Mouse (Mus musculus): Measurements from ENCODE around the gene Bhmt2. TPM values are rescaled to one million over a fixed set of nuclear protein-coding genes. Genes with fewer than 3 reads are reported as not detected.

The Bhmt2 gene
- polyA plus RNA-seq, 1 experiment from 2014 or later = not detected

DNA sequence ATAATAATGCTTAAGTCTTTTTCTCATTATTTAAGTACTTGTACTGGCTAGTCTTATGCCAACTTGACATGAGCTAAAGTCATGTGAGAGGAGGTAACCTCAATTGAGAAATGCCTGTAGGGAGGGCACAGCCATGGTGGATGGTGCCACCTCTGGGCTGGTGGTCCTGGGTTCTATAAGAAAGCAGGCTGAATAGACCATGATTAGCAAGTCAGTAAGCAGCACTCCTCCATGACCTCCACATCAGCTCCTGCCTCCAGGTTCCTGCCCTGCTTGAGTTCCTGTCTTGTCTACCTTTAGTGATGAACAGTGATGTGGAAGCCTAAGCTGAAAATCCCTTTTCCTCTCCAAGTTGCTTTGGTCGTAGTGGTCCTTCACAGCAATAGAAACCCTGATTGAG lies 16.7 kb upstream of the Bhmt2 start:
- ATAC-seq (replicated peaks; ENCODE audit: insufficient number of reproducible peaks, insufficient read depth, low FRiP score, low read depth) = no peak
- Histone ChIP-seq H3K4me1 (replicated peaks) (no peaks in the 10 kb centered on the region), H3K4me2 (no peak overlapping the region), H3K9ac (no peak overlapping the region), H3K4me3 (no peak overlapping the region), H3K27ac (no peak overlapping the region), H3K9me3 (replicated peaks) (no peaks in the 10 kb centered on the region), H3K27me3 (no peaks in the 10 kb centered on the region), H3K36me3 (no peaks in the 10 kb centered on the region)
- 91% methylated on average over 1 of the region's 1 CpGs for WGBS

DNA sequence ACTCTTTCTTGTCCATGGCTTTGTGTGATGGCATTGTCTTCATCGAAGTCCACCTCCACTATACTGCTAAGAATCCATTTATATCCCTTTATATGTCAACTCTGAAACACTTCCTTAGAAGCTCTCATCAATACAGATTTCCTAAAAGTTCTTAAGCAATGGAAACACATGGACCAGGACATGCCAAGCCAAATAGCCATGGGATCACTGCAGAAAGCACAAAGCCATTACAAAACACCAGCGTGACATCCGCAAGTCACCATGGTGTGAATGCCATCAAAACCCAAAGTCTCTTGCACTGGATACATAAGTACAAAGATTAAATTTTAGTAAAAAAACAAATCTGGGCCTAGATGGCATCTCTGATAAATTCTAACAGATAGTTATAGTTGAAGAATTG lies 15.5 kb upstream of the Bhmt2 start:
- ATAC-seq (replicated peaks; ENCODE audit: insufficient number of reproducible peaks, insufficient read depth, low FRiP score, low read depth) = no peak
- no peaks in the 10 kb centered on the region for H3K4me1 ChIP-seq (replicated peaks)
- H3K36me3 ChIP-seq = no peaks in the 10 kb centered on the region
- 94% methylated on average over 3 of the region's 3 CpGs for WGBS
- no peak overlapping the region for H3K4me2 ChIP-seq
- no peak overlapping the region for H3K4me3 ChIP-seq
- H3K9ac ChIP-seq = no peak overlapping the region
- no peaks in the 10 kb centered on the region for H3K27me3 ChIP-seq
- no peaks in the 10 kb centered on the region for H3K9me3 ChIP-seq (replicated peaks)
- no peak overlapping the region for H3K27ac ChIP-seq

DNA sequence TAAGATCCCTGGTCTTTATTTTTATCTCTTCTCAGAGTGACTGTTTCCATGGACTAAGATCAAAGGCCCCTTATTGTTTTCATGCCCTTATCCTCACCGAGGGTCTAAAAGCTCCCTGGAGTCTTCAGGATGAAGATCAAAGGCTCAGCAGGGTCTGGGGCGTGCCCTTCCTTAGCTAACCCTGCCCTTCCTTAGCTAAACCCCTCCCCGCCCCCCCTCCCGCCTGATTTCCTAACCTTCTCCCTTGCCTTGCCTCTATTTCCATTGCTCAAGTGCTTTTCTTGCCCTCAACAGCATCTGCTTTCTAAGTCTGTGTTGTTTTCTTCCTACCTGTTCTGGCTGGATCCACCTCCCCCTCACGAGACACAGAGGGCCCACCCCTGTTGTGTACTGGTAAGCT lies 13.2 kb upstream of the Bhmt2 start:
- no peaks in the 10 kb centered on the region for H3K36me3 ChIP-seq
- no peak overlapping the region for H3K9ac ChIP-seq
- ATAC-seq (replicated peaks; ENCODE audit: insufficient number of reproducible peaks, insufficient read depth, low FRiP score, low read depth) = no peak
- no peak overlapping the region for H3K4me3 ChIP-seq
- no peak overlapping the region for H3K27ac ChIP-seq
- no peaks in the 10 kb centered on the region for H3K4me1 ChIP-seq (replicated peaks)
- no peaks in the 10 kb centered on the region for H3K27me3 ChIP-seq
- no peaks in the 10 kb centered on the region for H3K9me3 ChIP-seq (replicated peaks)
- 21% methylated on average over 5 of the region's 5 CpGs for WGBS
- no peak overlapping the region for H3K4me2 ChIP-seq

DNA sequence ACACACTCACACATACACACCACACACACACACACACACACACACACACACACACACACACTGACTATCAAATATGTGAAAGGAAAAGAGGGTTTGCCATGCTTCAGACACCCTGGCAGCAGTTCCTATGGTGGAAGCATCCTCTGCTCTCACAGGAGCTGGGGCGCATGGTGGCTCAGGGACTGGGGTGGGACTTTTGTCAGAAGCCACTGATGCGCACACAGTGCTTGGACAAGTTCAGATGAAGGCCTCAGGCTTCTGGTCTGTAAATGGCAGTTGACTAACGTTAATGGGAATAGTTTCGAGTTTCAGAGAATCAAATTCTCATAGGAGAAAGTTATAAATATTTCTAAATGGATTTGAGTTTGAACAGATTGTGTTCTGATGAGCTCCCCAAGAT lies 11.1 kb upstream of the Bhmt2 start:
- 84% methylated on average over 4 of the region's 4 CpGs for WGBS
- no peak for ATAC-seq (replicated peaks; ENCODE audit: insufficient number of reproducible peaks, insufficient read depth, low FRiP score, low read depth)
- Histone ChIP-seq H3K27ac (no peak overlapping the region), H3K27me3 (no peaks in the 10 kb centered on the region), H3K36me3 (no peaks in the 10 kb centered on the region), H3K4me2 (no peak overlapping the region), H3K4me1 (replicated peaks) (no peaks in the 10 kb centered on the region), H3K4me3 (no peak overlapping the region), H3K9ac (no peak overlapping the region), H3K9me3 (replicated peaks) (no peaks in the 10 kb centered on the region)

DNA sequence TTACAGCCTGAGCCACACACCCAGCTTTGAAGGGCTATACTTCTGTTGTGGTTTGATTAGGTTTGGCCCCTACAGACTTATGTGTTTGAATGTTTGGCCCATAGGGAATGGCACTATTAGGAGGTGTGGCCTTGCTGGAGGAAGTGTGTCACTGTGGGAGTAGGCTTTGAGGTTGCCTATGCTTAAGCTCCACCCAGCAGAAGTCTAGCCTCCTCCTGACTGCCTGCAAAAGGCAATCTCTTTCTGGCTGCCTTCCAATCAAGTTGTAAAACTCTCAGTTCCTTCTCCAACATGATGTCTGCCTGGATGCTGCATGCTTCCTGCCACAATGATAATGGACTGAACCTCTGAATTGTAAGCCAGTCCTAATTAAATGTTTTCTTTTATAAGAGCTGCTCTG lies 9.2 kb upstream of the Bhmt2 start:
- ATAC-seq (replicated peaks; ENCODE audit: insufficient number of reproducible peaks, insufficient read depth, low FRiP score, low read depth) = no peak
- H3K4me2 ChIP-seq = no peak overlapping the region
- H3K4me3 ChIP-seq = no peak overlapping the region

DNA sequence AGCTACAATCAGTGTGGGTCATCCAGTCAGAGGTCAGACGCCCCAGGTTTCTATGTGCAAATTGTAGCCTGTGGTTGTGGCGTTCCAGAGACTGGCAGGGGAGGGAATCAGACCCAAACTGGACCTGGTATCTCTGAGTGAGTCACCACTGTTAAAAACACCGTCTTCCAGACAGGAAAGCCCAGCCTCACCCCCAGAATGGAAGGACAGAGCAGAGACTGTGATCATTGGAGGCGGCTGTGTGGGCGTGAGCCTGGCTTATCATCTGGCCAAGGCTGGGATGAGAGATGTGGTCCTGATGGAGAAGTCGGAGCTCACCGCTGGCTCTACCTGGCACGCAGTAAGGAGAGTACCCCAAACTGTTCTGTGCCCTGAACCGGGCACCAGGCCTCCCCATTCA lies 2.8 kb upstream of the Bhmt2 start:
- no peaks in the 10 kb centered on the region for H3K36me3 ChIP-seq
- H3K4me3 ChIP-seq = no peak overlapping the region
- ATAC-seq (replicated peaks; ENCODE audit: insufficient number of reproducible peaks, insufficient read depth, low FRiP score, low read depth) = no peak
- 48% methylated on average over 9 of the region's 9 CpGs for WGBS
- peaks cover 14% of the 10 kb centered on the region for H3K27me3 ChIP-seq
- H3K9me3 ChIP-seq (replicated peaks) = no peaks in the 10 kb centered on the region
- peaks cover 7% of the 10 kb centered on the region; the same call in 1 of the 2 replicates for H3K4me1 ChIP-seq (replicated peaks)
- no peak overlapping the region for H3K4me2 ChIP-seq
- H3K27ac ChIP-seq = no peak overlapping the region
- no peak overlapping the region for H3K9ac ChIP-seq

More for the DNA sequence above, 9.2 kb upstream of the Bhmt2 start:
- Histone ChIP-seq H3K27me3 (no peaks in the 10 kb centered on the region), H3K27ac (no peak overlapping the region), H3K9ac (no peak overlapping the region), H3K4me1 (replicated peaks) (no peaks in the 10 kb centered on the region), H3K9me3 (replicated peaks) (no peaks in the 10 kb centered on the region), H3K36me3 (no peaks in the 10 kb centered on the region)

DNA sequence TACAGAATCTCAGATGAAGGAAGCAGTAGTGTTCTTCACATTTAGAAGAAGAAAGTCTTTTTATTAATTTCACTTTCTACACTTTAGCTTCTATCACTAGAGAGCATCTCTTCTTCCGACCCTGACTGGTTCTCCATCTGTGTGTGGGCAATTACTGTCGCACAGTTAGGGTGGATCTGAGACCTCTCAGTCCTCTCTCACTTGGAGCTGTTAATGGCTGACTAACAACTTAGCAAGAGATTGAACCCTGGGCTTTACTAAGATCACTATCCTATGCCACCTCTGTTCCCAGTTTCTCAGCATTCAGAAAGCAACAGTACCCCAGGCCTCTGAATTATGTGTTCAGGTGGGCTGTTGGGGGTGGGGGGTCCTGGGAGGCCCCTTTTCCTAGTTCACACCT lies 806 bp downstream of the Bhmt2 start:
- no peaks in the 10 kb centered on the region for H3K9me3 ChIP-seq (replicated peaks)
- H3K27ac ChIP-seq = no peak overlapping the region
- WGBS = 70% methylated on average over 2 of the region's 2 CpGs
- H3K4me2 ChIP-seq = no peak overlapping the region
- no peaks in the 10 kb centered on the region for H3K36me3 ChIP-seq
- no peak for ATAC-seq (replicated peaks; ENCODE audit: insufficient number of reproducible peaks, insufficient read depth, low FRiP score, low read depth)
- peaks cover 7% of the 10 kb centered on the region; the same call in 1 of the 2 replicates for H3K4me1 ChIP-seq (replicated peaks)
- H3K9ac ChIP-seq = no peak overlapping the region
- peaks cover 14% of the 10 kb centered on the region for H3K27me3 ChIP-seq
- H3K4me3 ChIP-seq = no peak overlapping the region

DNA sequence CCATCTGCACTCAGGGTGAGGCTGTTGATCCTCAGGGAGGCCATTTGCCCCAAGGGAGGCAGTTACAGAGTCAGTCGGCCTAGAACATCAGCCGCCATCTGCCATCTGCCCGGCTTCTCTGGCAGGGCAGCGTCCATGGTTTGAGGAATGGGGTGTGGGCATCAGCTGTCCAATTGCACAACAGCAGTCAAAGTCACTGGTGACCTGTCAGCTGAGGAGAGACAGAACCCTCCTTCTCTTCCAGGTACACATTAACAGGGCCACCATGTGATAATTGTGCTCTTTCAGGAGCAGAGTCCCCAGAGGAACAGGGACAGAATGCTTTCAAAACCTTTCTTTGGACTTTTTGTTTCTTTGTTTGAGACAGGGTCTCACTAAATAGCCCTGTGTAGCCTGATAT lies 1.7 kb downstream of the Bhmt2 start:
- ATAC-seq (replicated peaks; ENCODE audit: insufficient number of reproducible peaks, insufficient read depth, low FRiP score, low read depth) = no peak

DNA sequence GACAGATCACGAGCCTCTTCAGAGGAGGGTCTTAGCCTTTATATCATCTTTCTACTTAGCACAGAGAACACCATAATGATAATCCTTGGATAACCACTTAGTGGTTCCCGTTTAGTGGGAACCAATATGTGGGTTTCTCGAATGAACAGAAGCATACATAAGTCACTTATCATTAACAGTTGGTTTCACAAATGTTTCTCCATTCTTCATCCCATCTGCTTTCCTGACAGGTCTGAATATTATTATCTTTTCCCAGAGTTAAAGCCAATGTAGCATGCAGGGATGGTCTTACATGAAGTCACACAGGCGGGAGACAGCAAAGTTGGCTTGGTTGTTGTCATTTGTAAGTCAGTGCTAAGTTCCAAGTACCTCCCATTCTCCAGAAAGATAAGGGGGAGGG lies 6.5 kb downstream of the Bhmt2 start:
- Histone ChIP-seq H3K9ac (no peak overlapping the region), H3K4me3 (no peak overlapping the region), H3K27me3 (no peaks in the 10 kb centered on the region), H3K4me2 (no peak overlapping the region), H3K9me3 (replicated peaks) (no peaks in the 10 kb centered on the region), H3K4me1 (replicated peaks) (no peaks in the 10 kb centered on the region), H3K36me3 (no peaks in the 10 kb centered on the region), H3K27ac (no peak overlapping the region)
- 66% methylated on average over 4 of the region's 4 CpGs for WGBS
- no peak for ATAC-seq (replicated peaks; ENCODE audit: insufficient number of reproducible peaks, insufficient read depth, low FRiP score, low read depth)

More for the DNA sequence above, 1.7 kb downstream of the Bhmt2 start:
- Histone ChIP-seq H3K4me1 (replicated peaks) (peaks cover 7% of the 10 kb centered on the region; the same call in 1 of the 2 replicates), H3K27ac (no peak overlapping the region), H3K9ac (no peak overlapping the region), H3K4me3 (no peak overlapping the region), H3K9me3 (replicated peaks) (no peaks in the 10 kb centered on the region), H3K27me3 (peaks cover 14% of the 10 kb centered on the region), H3K36me3 (no peaks in the 10 kb centered on the region), H3K4me2 (no peak overlapping the region)
- WGBS = 85% methylated on average over 4 of the region's 4 CpGs

DNA sequence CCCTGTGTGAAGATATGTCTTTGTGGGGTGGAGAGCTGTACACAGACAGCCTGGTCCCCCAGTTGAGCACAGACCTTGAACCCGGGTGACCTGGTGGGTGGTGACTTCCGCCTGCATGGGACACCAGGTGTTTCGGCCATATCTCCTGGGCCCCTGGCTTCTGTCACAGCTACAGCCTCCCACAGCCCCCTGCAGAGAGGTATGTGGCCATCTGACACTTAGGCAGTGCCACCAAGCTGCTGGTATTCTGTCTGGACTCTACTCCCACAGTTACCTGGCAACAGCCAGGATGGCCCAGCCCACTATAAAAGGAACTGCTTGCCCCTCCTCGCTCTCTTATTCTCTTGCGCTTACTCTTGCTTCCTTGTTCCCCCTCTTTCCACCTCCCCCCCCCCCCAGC lies 16.2 kb downstream of the Bhmt2 start:
- Histone ChIP-seq H3K36me3 (no peaks in the 10 kb centered on the region), H3K4me2 (no peak overlapping the region), H3K4me3 (no peak overlapping the region), H3K9ac (no peak overlapping the region), H3K4me1 (replicated peaks) (no peaks in the 10 kb centered on the region), H3K27me3 (no peaks in the 10 kb centered on the region), H3K9me3 (replicated peaks) (no peaks in the 10 kb centered on the region), H3K27ac (no peak overlapping the region)
- 64% methylated on average over 5 of the region's 5 CpGs for WGBS
- ATAC-seq (replicated peaks; ENCODE audit: insufficient number of reproducible peaks, insufficient read depth, low FRiP score, low read depth) = no peak

DNA sequence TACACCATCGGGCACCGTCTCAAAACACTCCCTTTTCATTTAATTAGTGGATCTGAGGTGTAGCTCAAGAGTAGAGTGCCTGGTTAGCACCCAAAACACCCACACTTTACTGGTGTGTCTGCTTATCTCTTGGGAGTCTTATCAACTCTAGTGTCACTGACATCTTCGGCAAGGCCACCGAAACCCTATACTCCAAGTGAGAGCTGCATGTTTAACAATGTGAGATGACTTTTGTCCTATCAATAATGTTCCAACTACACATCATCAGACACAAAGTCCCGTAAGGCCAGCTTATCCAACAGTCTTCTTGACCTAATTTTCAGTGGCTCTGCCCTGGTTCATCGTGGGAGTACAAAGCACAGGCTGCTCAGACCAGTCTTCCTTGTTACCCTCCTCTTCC lies 20.7 kb downstream of the Bhmt2 start:
- no peak overlapping the region for H3K4me2 ChIP-seq
- no peak overlapping the region for H3K27ac ChIP-seq
- no peaks in the 10 kb centered on the region for H3K9me3 ChIP-seq (replicated peaks)
- H3K4me3 ChIP-seq = no peak overlapping the region
- H3K27me3 ChIP-seq = no peaks in the 10 kb centered on the region
- 73% methylated on average over 6 of the region's 6 CpGs for WGBS
- H3K4me1 ChIP-seq (replicated peaks) = no peaks in the 10 kb centered on the region
- H3K36me3 ChIP-seq = no peaks in the 10 kb centered on the region
- no peak overlapping the region for H3K9ac ChIP-seq
- ATAC-seq (replicated peaks; ENCODE audit: insufficient number of reproducible peaks, insufficient read depth, low FRiP score, low read depth) = no peak

DNA sequence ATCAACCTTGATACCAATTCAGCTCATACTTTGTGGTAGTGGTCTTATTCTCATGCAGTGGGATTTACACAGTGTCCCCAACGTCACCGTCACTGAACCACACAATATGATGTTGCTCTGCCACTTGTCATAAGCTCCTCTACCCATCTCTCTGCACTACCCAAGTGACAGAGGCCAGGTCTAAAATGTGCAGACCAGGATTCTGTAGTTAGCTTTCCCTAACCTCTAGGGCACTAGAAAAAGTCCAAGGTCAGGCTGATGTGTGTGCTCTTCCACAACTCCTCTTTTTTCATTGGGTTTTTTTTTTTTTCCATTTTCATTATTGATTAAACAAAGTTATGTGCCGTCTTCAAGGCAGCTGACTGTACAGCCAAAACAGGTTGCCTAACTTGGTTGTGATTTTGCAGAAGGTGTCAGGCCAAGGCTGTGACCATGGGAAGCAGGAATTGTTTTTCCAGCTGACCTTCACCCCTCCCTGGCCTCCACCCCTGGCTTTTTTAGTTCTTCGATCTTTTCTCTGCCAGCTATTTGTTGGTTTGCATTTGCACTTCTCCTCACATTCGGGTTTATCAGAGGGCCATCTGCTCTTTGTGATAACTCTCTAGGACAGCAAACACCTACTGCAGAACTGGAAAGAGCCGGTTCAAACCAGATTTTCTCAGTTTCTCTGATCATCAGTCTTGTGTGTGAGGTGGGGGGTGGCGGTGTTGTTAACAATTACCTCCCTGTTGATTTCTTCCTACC lies 25.5 kb downstream of the Bhmt2 start:
- no peak for ATAC-seq (replicated peaks; ENCODE audit: insufficient number of reproducible peaks, insufficient read depth, low FRiP score, low read depth)
- Histone ChIP-seq H3K27ac (no peak overlapping the region), H3K27me3 (no peaks in the 10 kb centered on the region), H3K4me3 (no peak overlapping the region), H3K9ac (no peak overlapping the region), H3K4me1 (replicated peaks) (no peaks in the 10 kb centered on the region), H3K9me3 (replicated peaks) (no peaks in the 10 kb centered on the region), H3K36me3 (no peaks in the 10 kb centered on the region), H3K4me2 (no peak overlapping the region)
- 61% methylated on average over 7 of the region's 7 CpGs for WGBS
